Mouse (Mus musculus) neural tube, embryonic 13.5 days (tissue): ENCODE results near the gene Ipo4. TPM values are rescaled to one million over a fixed set of nuclear protein-coding genes. Genes with fewer than 3 reads are reported as not detected.
A peak's percentile ranks its signal among the peaks of the same experiment; 100 is the strongest.

Experiments
- ATAC-seq: fragments of 200-750 bp; cut with Nextera tagmentation; 2 replicates; pipeline ENCODE4 v1.8.0; 2017; ENCODE audit warnings: low read depth, mild to moderate bottlenecking, moderate TSS enrichment, moderate library complexity
- H3K27ac ChIP-seq: fragments of 300-500 bp; sonication (generic); replicated peaks from 2 replicates; pipeline ENCODE4 v1.5.1; 2015; ENCODE audit warnings: moderate library complexity, mild to moderate bottlenecking, inconsistent platforms
- H3K27me3 ChIP-seq: fragments of 300-500 bp; sonication (generic); 2 replicates; pipeline ENCODE4 v1.6.1; 2015; ENCODE audit warnings: mild to moderate bottlenecking, inconsistent platforms
- H3K36me3 ChIP-seq: fragments of 300-500 bp; sonication (generic); 2 replicates; pipeline ENCODE4 v1.6.1; 2015; ENCODE audit warnings: mild to moderate bottlenecking, inconsistent platforms
- H3K4me1 ChIP-seq: fragments of 300-500 bp; sonication (generic); replicated peaks from 2 replicates; pipeline ENCODE4 v1.6.1; 2015; ENCODE audit warnings: inconsistent platforms
- H3K4me2 ChIP-seq: fragments of 300-500 bp; sonication (generic); 2 replicates; pipeline ENCODE4 v1.6.1; 2015; ENCODE audit warnings: inconsistent platforms, mild to moderate bottlenecking, moderate library complexity
- H3K4me3 ChIP-seq: fragments of 300-500 bp; sonication (generic); 2 replicates; pipeline ENCODE4 v1.5.1; 2015; ENCODE audit warnings: mild to moderate bottlenecking, inconsistent platforms
- H3K9ac ChIP-seq: fragments of 300-500 bp; sonication (generic); 2 replicates; pipeline ENCODE4 v1.6.1; 2015; ENCODE audit warnings: moderate library complexity, mild to moderate bottlenecking, inconsistent platforms
- H3K9me3 ChIP-seq: fragments of 300-500 bp; sonication (generic); 2 replicates; pipeline ENCODE4 v1.6.1; 2016; ENCODE audit warnings: inconsistent platforms
- WGBS: fragments of 180-500 bp; shearing (Covaris S2); methylation state at CpG from one replicate; pipeline ENCODE4 v1.1.7; 2015; 5-methylcytosine and 5-hydroxymethylcytosine counted together
- polyA plus RNA-seq: library from polyadenylated mRNA; unstranded; fragments of >200 nt; fragmentation: Nextera tagmentation; extraction: Ambion mirVana; gene quantifications from 2 replicates; pipeline ENCODE4 v1.2.1, GENCODE M21; 2015

Gene Ipo4
- polyA plus RNA-seq, 1 experiment from 2014 or later, result 81.6 TPM

DNA sequence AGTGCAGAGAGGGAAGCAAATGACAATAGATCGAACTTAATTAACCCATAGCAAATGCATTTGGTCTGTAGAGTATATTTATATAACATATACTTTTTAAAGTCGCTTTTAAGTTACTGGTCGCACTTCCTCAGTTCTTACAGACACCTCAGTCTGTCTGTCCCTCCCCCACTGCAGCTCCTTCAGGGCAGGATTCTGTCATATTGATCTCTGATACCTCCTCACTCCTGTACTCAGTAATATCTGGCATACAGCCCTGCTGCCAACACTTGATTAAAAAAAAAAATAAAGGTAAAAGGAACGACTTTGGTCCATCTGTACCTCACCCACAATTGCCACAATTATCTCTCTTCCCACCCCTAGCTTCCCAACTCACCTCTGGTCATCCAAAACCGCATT, 51.5 kb downstream of the Ipo4 start:
- 37% methylated on average over 5 of the region's 5 CpGs for WGBS
- no peak; the same call in 1 of the 2 replicates for ATAC-seq
- Histone ChIP-seq H3K4me1 (peaks cover 26% of the 10 kb centered on the region), H3K27ac (0 out of 2 replicates have a peak overlapping the region, but pooled peaks have one; percentile 52), H3K36me3 (peaks cover 41% of the 10 kb centered on the region), H3K9ac (peak overlapping the region; percentile 79), H3K27me3 (no peaks in the 10 kb centered on the region), H3K4me3 (peak overlapping the region; percentile 48), H3K9me3 (no peaks in the 10 kb centered on the region), H3K4me2 (peak overlapping the region; percentile 66)

DNA sequence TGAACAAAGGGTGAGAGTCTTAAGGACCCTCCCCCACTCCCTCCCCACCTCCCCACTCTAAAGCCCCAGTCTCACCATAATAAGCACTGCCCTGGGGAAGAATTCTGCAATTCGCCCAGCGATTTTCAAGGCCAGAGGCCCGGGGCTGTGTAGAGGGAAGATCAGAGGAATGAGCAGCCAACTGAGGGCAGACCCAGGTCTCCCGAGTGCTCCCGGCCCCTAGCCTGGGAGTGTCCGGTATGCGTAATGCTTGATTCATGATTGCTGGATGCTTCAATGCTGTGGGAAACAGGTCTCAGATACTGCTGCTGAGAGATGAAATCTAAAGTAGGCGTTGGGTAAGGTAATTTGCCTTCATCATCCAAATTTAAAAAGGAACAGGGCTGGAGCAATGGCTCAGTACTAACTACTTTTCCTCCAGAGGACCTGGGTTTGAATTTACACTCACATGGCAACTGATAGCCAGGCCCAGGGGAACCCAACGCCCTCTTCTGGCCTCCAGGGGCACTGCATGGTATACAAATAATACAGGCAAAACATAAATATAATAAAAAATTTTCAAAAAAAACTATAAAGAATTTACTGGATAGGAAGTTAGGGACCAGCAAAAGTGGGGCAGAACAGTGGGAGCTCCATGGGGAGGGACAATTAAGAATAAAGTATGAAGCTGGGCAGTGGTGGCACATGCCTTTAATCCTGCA, 53.6 kb downstream of the Ipo4 start:
- Histone ChIP-seq H3K27ac (no peak overlapping the region), H3K4me3 (no peak overlapping the region), H3K4me2 (no peak overlapping the region), H3K27me3 (no peaks in the 10 kb centered on the region), H3K36me3 (peaks cover 27% of the 10 kb centered on the region), H3K4me1 (peaks cover 35% of the 10 kb centered on the region), H3K9me3 (no peaks in the 10 kb centered on the region), H3K9ac (no peak overlapping the region)
- 77% methylated on average over 9 of the region's 9 CpGs for WGBS
- no peak for ATAC-seq

DNA sequence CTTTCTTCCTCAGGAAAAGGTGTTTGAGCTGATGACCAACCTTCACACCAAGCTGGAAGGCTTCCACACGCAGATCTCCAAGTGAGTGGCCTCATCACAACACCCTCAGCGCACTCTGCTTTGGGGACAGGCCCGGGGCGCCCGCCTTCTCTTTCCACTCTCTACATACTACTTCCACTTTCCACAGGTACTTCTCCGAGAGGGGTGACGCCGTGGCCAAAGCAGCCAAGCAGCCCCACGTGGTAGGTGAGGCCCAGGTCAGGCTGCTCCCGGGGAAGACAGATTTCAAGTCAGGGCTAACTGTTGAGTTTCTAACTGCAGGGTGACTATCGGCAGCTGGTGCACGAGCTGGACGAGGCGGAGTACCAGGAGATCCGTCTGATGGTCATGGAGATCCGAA, 55.0 kb downstream of the Ipo4 start:
- H3K4me3 ChIP-seq, result no peak overlapping the region
- H3K9me3 ChIP-seq, result no peaks in the 10 kb centered on the region
- peaks cover 25% of the 10 kb centered on the region for H3K36me3 ChIP-seq
- ATAC-seq, result no peak
- WGBS, result 95% methylated on average over 16 of the region's 16 CpGs
- no peak overlapping the region for H3K27ac ChIP-seq
- no peaks in the 10 kb centered on the region for H3K27me3 ChIP-seq
- H3K4me1 ChIP-seq, result peaks cover 35% of the 10 kb centered on the region
- H3K4me2 ChIP-seq, result no peak overlapping the region
- H3K9ac ChIP-seq, result no peak overlapping the region

DNA sequence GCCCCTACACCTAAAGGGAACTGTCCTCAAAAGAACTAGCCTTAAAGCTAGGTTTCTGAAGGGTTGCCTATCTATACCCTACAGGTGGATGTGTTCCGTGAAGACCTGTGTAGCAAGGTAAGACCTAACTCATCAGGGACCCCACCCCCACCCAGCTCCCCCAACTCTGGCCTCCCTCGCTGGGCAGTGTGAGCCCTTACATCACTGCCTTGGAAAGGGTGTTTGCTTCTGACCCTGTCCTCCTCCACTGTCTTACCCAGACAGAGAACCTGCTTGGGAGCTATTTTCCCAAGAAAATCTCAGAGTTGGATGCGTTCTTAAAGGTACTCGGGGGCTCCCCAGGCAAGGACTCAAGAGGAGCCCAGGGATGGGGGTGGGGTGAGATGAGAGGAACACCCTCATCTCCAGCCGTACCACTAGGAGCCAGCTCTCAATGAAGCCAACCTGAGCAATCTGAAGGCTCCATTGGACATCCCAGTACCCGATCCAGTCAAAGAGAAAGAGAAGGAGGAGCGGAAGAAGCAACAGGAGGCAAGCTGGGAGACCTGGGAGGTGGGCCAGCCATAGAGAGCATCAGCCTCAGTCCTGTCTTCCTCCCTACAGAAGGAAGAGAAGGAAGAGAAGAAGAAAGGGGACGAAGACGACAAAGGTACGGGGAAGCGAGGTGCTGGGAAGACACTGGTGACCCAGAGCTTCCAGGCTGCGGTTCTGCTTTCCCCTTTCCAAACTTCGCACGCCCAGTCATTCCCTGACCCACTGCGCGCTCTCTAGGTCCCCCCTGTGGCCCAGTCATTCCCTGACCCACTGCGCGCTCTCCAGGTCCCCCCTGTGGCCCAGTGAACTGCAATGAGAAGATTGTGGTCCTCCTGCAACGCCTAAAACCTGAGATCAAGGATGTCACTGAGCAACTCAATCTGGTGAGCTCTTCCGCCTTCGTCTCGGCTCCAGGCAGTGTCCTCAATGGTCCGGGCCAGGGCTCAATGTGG, 56.0 kb downstream of the Ipo4 start:
- Histone ChIP-seq H3K27ac (no peak overlapping the region), H3K4me1 (peaks cover 26% of the 10 kb centered on the region), H3K4me2 (0 out of 2 replicates have a peak overlapping the region, but pooled peaks have one; percentile 82), H3K9ac (no peak overlapping the region), H3K4me3 (no peak overlapping the region), H3K36me3 (peaks cover 25% of the 10 kb centered on the region), H3K27me3 (no peaks in the 10 kb centered on the region), H3K9me3 (no peaks in the 10 kb centered on the region)
- no peak for ATAC-seq
- WGBS, result 89% methylated on average over 23 of the region's 23 CpGs

DNA sequence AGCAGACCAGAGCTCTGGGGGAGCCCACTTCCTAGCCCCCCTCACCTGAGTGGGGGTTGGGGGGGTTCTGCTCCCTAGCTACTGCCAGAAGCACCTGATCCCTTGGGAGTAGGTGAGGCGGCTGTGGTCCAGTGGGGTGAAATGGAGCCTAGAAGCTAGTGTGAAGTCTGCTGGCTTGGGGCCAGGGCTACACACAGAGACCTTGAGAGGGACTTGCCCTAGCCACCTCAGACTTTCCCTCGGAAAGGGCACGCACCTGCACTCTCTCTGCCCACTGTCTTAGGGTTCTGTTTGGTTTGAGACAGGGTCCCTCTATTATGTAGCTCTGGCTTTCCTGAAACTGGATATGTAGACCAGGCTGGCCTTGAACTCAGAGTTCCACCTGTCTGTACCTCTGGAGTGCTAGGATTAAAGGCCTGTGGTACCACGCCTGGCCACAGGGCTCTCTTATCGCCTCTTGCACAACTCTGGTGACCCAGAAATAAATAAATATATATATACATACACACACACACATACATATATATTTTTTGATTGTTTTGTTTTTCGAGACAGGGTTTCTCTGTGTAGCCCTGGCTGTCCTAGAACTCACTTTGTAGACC, 57.0 kb downstream of the Ipo4 start:
- H3K27me3 ChIP-seq, result no peaks in the 10 kb centered on the region
- peak overlapping the region; percentile 93 for H3K9ac ChIP-seq
- H3K4me1 ChIP-seq, result peaks cover 20% of the 10 kb centered on the region
- H3K4me3 ChIP-seq, result peak overlapping the region; percentile 72
- peak; percentile 42 for ATAC-seq
- peak overlapping the region; percentile 82 for H3K4me2 ChIP-seq
- H3K9me3 ChIP-seq, result no peaks in the 10 kb centered on the region
- 34% methylated on average over 6 of the region's 6 CpGs for WGBS
- peaks cover 25% of the 10 kb centered on the region for H3K36me3 ChIP-seq
- peak overlapping the region; percentile 86 for H3K27ac ChIP-seq

DNA sequence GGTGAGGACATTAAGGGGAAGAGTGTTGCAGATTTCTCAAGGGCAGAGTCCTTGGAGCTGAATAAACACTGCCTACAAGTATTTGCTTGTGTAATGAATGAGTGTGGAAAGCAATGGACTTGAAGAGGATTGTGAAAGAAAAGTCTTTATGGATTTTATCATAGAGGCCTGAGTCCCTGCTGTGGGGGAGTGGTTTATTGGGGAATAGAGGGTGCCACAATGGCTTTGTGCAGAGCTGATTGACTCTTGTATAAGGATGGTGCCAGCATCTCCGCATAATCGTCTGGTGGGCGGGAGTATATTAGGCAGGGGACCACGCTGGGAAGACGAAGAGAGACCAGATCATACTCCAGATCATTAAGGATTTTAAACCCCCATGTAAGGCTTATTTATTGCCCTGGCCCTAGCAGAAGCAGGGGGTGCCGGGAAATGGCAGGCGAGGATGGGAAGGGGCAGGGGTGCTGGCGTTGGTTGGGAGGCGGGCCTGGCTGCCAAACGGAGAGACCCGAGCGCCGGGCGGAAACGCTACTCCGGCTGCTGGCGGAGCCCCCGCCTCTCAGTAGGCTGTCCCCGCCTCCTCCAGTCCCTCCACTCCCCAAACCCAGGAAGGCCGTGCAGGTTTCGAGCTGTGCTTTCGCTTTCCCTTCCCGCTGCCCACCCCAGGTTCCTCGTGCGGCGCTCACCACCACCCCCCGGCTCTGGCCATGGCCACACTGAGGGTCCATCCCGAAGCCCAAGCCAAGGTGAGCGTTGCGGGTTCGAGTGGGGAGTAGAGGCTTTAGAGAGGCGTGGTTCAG, 57.7 kb downstream of the Ipo4 start, which contains the start of gene Psme1:
Gene Psme1, plus strand, starts transcription at position 253 of the 797 bp plus-strand sequence.
- WGBS, result 0% methylated on average over 30 of the region's 32 CpGs
- H3K4me2 ChIP-seq, result peak within 1 kb of the TSS; percentile 82
- peak; percentile 91 for ATAC-seq
- no peaks in the 10 kb centered on the region for H3K27me3 ChIP-seq
- H3K36me3 ChIP-seq, result peaks cover 25% of the 10 kb centered on the region
- peaks cover 20% of the 10 kb centered on the region for H3K4me1 ChIP-seq
- peak within 1 kb of the TSS; percentile 72 for H3K4me3 ChIP-seq
- peak within 1 kb of the TSS; percentile 86 for H3K27ac ChIP-seq
- H3K9me3 ChIP-seq, result no peaks in the 10 kb centered on the region
- peak within 1 kb of the TSS; percentile 93 for H3K9ac ChIP-seq

DNA sequence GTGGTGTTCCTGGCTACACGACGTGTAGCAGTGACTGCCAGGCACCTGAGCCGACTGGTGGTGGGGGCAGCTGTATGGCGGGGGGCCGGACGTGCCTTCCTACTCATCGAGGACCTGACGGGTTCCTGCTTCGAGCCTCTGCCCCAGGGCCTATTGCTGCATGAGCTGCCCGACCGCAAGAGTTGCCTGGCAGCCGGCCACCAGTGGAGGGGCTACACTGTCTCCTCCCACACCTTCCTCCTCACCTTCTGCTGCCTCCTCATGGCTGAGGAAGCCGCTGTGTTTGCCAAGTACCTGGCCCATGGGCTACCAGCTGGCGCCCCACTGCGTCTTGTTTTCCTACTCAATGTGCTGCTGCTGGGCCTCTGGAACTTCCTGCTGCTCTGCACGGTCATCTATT, 59.4 kb downstream of the Ipo4 start:
- no peak for ATAC-seq
- Histone ChIP-seq H3K27ac (no peak overlapping the region), H3K4me2 (no peak overlapping the region), H3K4me1 (peaks cover 20% of the 10 kb centered on the region), H3K27me3 (no peaks in the 10 kb centered on the region), H3K4me3 (no peak overlapping the region), H3K9me3 (no peaks in the 10 kb centered on the region), H3K9ac (no peak overlapping the region), H3K36me3 (peaks cover 16% of the 10 kb centered on the region)
- 88% methylated on average over 16 of the region's 16 CpGs for WGBS

DNA sequence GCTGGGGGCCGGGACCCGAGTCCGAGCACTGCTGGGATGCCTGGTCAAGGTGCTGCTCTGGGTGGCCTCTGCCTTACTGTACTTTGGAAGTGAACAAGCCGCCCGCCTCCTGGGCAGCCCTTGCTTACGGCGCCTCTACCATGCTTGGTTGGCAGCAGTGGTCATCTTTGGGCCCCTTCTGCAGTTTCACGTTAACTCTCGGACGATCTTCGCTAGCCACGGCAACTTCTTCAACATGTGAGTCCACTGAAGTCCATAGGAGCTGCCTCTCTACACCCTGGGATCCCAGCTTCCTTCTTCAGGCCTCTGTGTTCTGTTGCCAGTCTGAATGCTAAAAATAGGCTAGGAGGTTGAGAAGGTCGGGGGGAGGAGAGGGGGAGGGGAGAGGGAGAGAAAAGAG, 60.0 kb downstream of the Ipo4 start:
- H3K9me3 ChIP-seq, result no peaks in the 10 kb centered on the region
- no peak overlapping the region for H3K27ac ChIP-seq
- H3K4me3 ChIP-seq, result no peak overlapping the region
- ATAC-seq, result no peak
- H3K27me3 ChIP-seq, result no peaks in the 10 kb centered on the region
- H3K36me3 ChIP-seq, result peaks cover 12% of the 10 kb centered on the region
- 80% methylated on average over 13 of the region's 13 CpGs for whole genome bisulfite sequencing
- H3K4me2 ChIP-seq, result no peak overlapping the region
- H3K9ac ChIP-seq, result peak overlapping the region; percentile 26; the same call in 1 of the 2 replicates
- peaks cover 20% of the 10 kb centered on the region for H3K4me1 ChIP-seq

Other genes starting within 250 kb of the Ipo4 start
- 26.1 and 31.9 TPM in 2 replicates for gene Dhrs4, start 157.2 kb downstream of the Ipo4 start, polyA plus RNA-seq
- gene Carmil3, start 145.3 kb downstream of the Ipo4 start, polyA plus RNA-seq, result 19.6 and 21.7 TPM in 2 replicates
- 5.7 and 10.1 TPM in 2 replicates for gene Cpne6, start 125.5 kb downstream of the Ipo4 start, polyA plus RNA-seq
- 0.07 TPM in 1 of 2 replicates, not detected in the other for gene Nrl, start 111.0 kb downstream of the Ipo4 start, polyA plus RNA-seq
- gene Pck2, start 95.7 kb downstream of the Ipo4 start, polyA plus RNA-seq, result 18.7 and 20.3 TPM in 2 replicates
- gene Dcaf11, start 76.0 kb downstream of the Ipo4 start, polyA plus RNA-seq, result 109 and 126 TPM in 2 replicates
- 0.59 TPM in 1 of 2 replicates, not detected in the other for gene A730061H03Rik, start 75.6 kb downstream of the Ipo4 start, polyA plus RNA-seq
- 1.0 and 3.2 TPM in 2 replicates for gene Fitm1, start 60.3 kb downstream of the Ipo4 start, polyA plus RNA-seq
- gene Psme1, start 57.8 kb downstream of the Ipo4 start, polyA plus RNA-seq, result 167 and 179 TPM in 2 replicates
- 20.4 and 24.5 TPM in 2 replicates for gene Emc9, start 50.7 kb downstream of the Ipo4 start, polyA plus RNA-seq
- gene Psme2, start 44.8 kb downstream of the Ipo4 start, polyA plus RNA-seq, result 178 and 199 TPM in 2 replicates
- gene Rnf31, start 44.2 kb downstream of the Ipo4 start, polyA plus RNA-seq, result 21.7 and 27.5 TPM in 2 replicates
- 9.8 and 10.4 TPM in 2 replicates for gene Irf9, start 32.4 kb downstream of the Ipo4 start, polyA plus RNA-seq
- gene Rec8, start 17.9 kb downstream of the Ipo4 start, polyA plus RNA-seq, result 17.4 and 17.6 TPM in 2 replicates
- 1.9 and 3.0 TPM in 2 replicates for gene Gm49378, start 1.9 kb upstream of the Ipo4 start, polyA plus RNA-seq
- gene Tm9sf1, start 7.8 kb upstream of the Ipo4 start, polyA plus RNA-seq, result 60.0 and 61.2 TPM in 2 replicates
- gene Tssk4, start 14.2 kb upstream of the Ipo4 start, polyA plus RNA-seq, result 0.30 and 0.31 TPM in 2 replicates
- 68.6 and 70.4 TPM in 2 replicates for gene Mdp1, start 24.6 kb upstream of the Ipo4 start, polyA plus RNA-seq
- gene Gmpr2, start 36.0 kb upstream of the Ipo4 start, polyA plus RNA-seq, result 51.1 and 55.0 TPM in 2 replicates
- gene Nedd8, start 36.2 kb upstream of the Ipo4 start, polyA plus RNA-seq, result 551 and 603 TPM in 2 replicates
- gene Tinf2, start 45.9 kb upstream of the Ipo4 start, polyA plus RNA-seq, result 26.3 and 26.9 TPM in 2 replicates
- 0.17 and 0.66 TPM in 2 replicates for gene Tgm1, start 78.0 kb upstream of the Ipo4 start, polyA plus RNA-seq
- 50.6 and 53.2 TPM in 2 replicates for gene Rabggta, start 86.3 kb upstream of the Ipo4 start, polyA plus RNA-seq
- 90.0 and 95.0 TPM in 2 replicates for gene Dhrs1, start 109.7 kb upstream of the Ipo4 start, polyA plus RNA-seq
- 29.3 and 32.7 TPM in 2 replicates for gene Nop9, start 109.7 kb upstream of the Ipo4 start, polyA plus RNA-seq
- 0.24 TPM in 1 of 2 replicates, not detected in the other for gene Cideb, start 122.5 kb upstream of the Ipo4 start, polyA plus RNA-seq
- 0.29 and 0.33 TPM in 2 replicates for gene Ltb4r2, start 125.5 kb upstream of the Ipo4 start, polyA plus RNA-seq
- gene Ltb4r1, start 130.0 kb upstream of the Ipo4 start, polyA plus RNA-seq, result 0.21 and 0.28 TPM in 2 replicates
- gene Adcy4, start 148.1 kb upstream of the Ipo4 start, polyA plus RNA-seq, result 4.4 and 5.7 TPM in 2 replicates
- 4.3 and 4.7 TPM in 2 replicates for gene Ripk3, start 152.9 kb upstream of the Ipo4 start, polyA plus RNA-seq
- 12.2 and 14.2 TPM in 2 replicates for gene Nfatc4, start 187.2 kb upstream of the Ipo4 start, polyA plus RNA-seq
- 11.8 and 12.7 TPM in 2 replicates for gene Nynrin, start 218.1 kb upstream of the Ipo4 start, polyA plus RNA-seq
- 0.19 and 0.25 TPM in 2 replicates for gene Cbln3, start 248.4 kb upstream of the Ipo4 start, polyA plus RNA-seq
- 10.5 and 11.1 TPM in 2 replicates for gene Khnyn, start 249.0 kb upstream of the Ipo4 start, polyA plus RNA-seq